Mouse (Mus musculus): ENCODE results near the gene Entpd5. TPM values are rescaled to one million over a fixed set of nuclear protein-coding genes. Genes with fewer than 3 reads are reported as not detected.
"Not testable (repeated sequence)": the region's sequence is repeated elsewhere in the genome, so short reads cannot be mapped to it uniquely, and the experiment has no call there.

Entpd5 gene
- polyA plus RNA-seq, 1 experiment from 2014 or later: 12.0 TPM

DNA sequence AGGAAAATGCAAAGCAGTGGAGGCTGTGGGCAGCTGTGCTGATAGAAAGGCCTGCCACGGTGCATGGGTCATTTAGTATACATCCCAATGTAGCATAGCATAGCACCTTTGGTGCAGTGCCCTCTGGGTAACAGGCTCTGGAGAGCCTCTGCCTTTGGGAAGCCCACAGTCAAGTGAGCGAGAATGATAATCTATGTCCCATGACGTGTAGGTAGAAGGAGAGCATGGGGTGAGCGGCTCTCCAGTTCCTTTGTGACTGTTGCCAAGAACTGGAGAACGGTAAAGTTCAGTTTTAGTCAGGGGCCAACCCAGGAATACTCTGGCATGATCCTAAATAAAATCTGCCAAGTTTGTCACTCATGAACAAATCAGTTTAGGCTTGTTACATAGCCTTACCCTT, 37.2 kb downstream of the Entpd5 start:
- Histone ChIP-seq H3K9ac (ENCODE audit: low read depth, low read length) (no peak overlapping the region), H3K4me2 (replicated peaks; ENCODE audit: low read depth, low read length) (no peak overlapping the region), H3K27ac (ENCODE audit: low read depth, low read length) (no peak overlapping the region), H3K27me3 (ENCODE audit: control insufficient read depth, insufficient read depth, low read length) (no peaks in the 10 kb centered on the region), H3K9me3 (ENCODE audit: control insufficient read depth, low read length) (no peaks in the 10 kb centered on the region), H3K36me3 (ENCODE audit: control insufficient read depth, insufficient read depth, low read length) (peaks cover 5% of the 10 kb centered on the region; the same call in 1 of the 2 replicates), H3K4me3 (ENCODE audit: low read depth, low read length) (no peak overlapping the region), H3K4me1 (replicated peaks; ENCODE audit: control insufficient read depth, insufficient read depth, low read length) (no peaks in the 10 kb centered on the region)
- 93% methylated on average over 5 of the region's 5 CpGs for WGBS
- DNase-seq (ENCODE audit: low spot score) (no peak), ATAC-seq (ENCODE audit: low FRiP score) (no peak)

DNA sequence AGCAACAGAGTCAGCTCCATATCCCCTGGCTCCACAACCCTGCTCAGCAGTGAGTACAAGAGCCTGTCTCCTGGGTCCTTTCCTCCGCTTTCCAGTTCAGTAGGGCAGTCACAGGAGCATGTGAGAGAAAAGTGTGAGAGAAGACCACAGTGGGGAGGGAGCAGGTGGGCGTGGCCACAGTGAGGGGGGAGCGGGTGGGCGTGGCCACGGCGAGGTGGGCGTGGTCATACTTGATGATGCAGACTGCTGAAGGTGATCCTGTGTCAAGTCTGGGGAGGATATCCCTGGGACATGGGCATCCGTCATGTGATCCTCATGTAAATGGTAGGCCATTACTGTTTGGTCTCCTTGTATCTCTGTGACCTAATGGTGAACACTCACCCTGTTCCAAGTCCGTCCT, 41.9 kb downstream of the Entpd5 start:
- H3K4me3 ChIP-seq (ENCODE audit: low read depth, low read length): no peak overlapping the region
- no peak for ATAC-seq (ENCODE audit: low FRiP score)
- WGBS: 75% methylated on average over 9 of the region's 9 CpGs
- H3K4me2 ChIP-seq (replicated peaks; ENCODE audit: low read depth, low read length): no peak overlapping the region
- no peaks in the 10 kb centered on the region for H3K4me1 ChIP-seq (replicated peaks; ENCODE audit: control insufficient read depth, insufficient read depth, low read length)
- no peak overlapping the region for H3K27ac ChIP-seq (ENCODE audit: low read depth, low read length)
- no peak for DNase-seq (ENCODE audit: low spot score)
- H3K9ac ChIP-seq (ENCODE audit: low read depth, low read length): no peak overlapping the region
- no peaks in the 10 kb centered on the region; the same call in 1 of the 2 replicates for H3K36me3 ChIP-seq (ENCODE audit: control insufficient read depth, insufficient read depth, low read length)
- no peaks in the 10 kb centered on the region for H3K9me3 ChIP-seq (ENCODE audit: control insufficient read depth, low read length)
- no peaks in the 10 kb centered on the region for H3K27me3 ChIP-seq (ENCODE audit: control insufficient read depth, insufficient read depth, low read length)

DNA sequence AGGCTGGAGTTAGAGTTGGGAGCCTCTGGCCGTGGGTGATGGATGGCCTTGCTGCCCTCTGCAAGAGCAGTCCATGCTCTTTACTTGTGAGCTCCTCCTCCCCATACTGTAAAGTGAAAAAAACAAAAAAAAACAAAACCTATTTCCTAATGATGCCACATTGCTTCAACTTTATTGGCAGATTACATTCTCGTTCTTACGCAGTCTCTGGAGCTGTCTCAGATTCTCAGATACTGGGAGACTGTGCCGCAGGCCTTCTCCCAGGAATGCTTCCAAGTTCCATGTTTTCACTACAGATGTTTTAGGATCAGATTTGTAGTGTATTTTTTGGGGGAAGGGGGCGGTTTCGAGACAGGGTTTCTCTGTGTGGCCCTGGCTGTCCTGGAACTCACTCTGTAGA, 43.7 kb downstream of the Entpd5 start:
- Histone ChIP-seq H3K27ac (ENCODE audit: low read depth, low read length) (no peak overlapping the region), H3K4me3 (ENCODE audit: low read depth, low read length) (no peak overlapping the region), H3K9me3 (ENCODE audit: control insufficient read depth, low read length) (no peaks in the 10 kb centered on the region), H3K4me2 (replicated peaks; ENCODE audit: low read depth, low read length) (no peak overlapping the region), H3K4me1 (replicated peaks; ENCODE audit: control insufficient read depth, insufficient read depth, low read length) (no peaks in the 10 kb centered on the region), H3K9ac (ENCODE audit: low read depth, low read length) (no peak overlapping the region), H3K27me3 (ENCODE audit: control insufficient read depth, insufficient read depth, low read length) (no peaks in the 10 kb centered on the region), H3K36me3 (ENCODE audit: control insufficient read depth, insufficient read depth, low read length) (no peaks in the 10 kb centered on the region)
- ATAC-seq (ENCODE audit: low FRiP score) (no peak), DNase-seq (ENCODE audit: low spot score) (no peak)
- 98% methylated on average over 6 of the region's 6 CpGs for WGBS

DNA sequence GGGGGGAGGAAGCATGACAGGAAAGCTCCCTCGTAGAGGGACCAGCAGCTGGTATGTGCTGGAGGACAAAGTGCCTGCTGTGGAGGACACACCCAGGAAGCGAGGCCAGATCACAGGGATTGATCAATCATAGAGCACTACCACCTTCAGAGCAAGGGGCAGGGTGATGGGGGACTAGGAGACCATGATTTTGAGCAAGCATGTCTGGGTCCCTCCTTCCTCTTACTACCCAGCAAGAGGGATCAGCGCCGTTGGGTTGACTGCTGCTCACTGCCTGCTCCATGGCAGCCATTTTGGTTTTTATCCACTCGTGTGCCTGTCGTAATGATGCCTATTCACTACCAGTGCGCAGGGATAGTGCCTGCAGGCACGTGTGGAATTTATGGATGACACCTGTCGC, 44.5 kb downstream of the Entpd5 start:
- H3K9ac ChIP-seq (ENCODE audit: low read depth, low read length): no peak overlapping the region
- WGBS: 84% methylated on average over 9 of the region's 9 CpGs
- H3K27me3 ChIP-seq (ENCODE audit: control insufficient read depth, insufficient read depth, low read length): no peaks in the 10 kb centered on the region
- no peaks in the 10 kb centered on the region for H3K36me3 ChIP-seq (ENCODE audit: control insufficient read depth, insufficient read depth, low read length)
- no peaks in the 10 kb centered on the region for H3K4me1 ChIP-seq (replicated peaks; ENCODE audit: control insufficient read depth, insufficient read depth, low read length)
- no peak overlapping the region for H3K4me2 ChIP-seq (replicated peaks; ENCODE audit: low read depth, low read length)
- no peaks in the 10 kb centered on the region for H3K9me3 ChIP-seq (ENCODE audit: control insufficient read depth, low read length)
- no peak for ATAC-seq (ENCODE audit: low FRiP score)
- H3K27ac ChIP-seq (ENCODE audit: low read depth, low read length): no peak overlapping the region
- no peak overlapping the region for H3K4me3 ChIP-seq (ENCODE audit: low read depth, low read length)
- DNase-seq (ENCODE audit: low spot score): no peak

DNA sequence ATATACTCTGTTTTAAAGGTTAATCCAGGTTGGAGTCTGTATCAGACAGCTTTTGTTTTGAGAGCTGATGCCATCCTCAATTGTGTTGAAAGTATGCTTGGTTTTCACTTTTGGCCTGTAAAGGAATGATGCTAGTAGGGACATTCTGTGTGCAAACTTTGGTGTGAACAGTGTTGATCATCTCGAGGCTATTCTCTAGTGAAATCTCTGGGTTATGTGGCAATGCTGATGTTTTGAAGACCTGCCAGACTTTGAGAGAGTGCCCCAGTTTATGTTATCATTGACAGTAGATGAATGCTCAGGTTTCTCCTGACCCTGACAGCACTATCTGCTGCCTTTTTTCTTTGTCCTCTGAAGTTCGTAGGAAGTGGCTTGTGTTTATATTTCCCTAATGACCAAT, 46.0 kb downstream of the Entpd5 start:
- ATAC-seq (ENCODE audit: low FRiP score) (no peak), DNase-seq (ENCODE audit: low spot score) (no peak)
- Histone ChIP-seq H3K4me2 (replicated peaks; ENCODE audit: low read depth, low read length) (peak overlapping the region; percentile 69; the same call in 1 of the 2 replicates), H3K4me3 (ENCODE audit: low read depth, low read length) (peak overlapping the region; percentile 71), H3K27me3 (ENCODE audit: control insufficient read depth, insufficient read depth, low read length) (no peaks in the 10 kb centered on the region), H3K36me3 (ENCODE audit: control insufficient read depth, insufficient read depth, low read length) (no peaks in the 10 kb centered on the region), H3K4me1 (replicated peaks; ENCODE audit: control insufficient read depth, insufficient read depth, low read length) (no peaks in the 10 kb centered on the region), H3K27ac (ENCODE audit: low read depth, low read length) (no peak overlapping the region), H3K9ac (ENCODE audit: low read depth, low read length) (no peak overlapping the region), H3K9me3 (ENCODE audit: control insufficient read depth, low read length) (no peaks in the 10 kb centered on the region)
- 72% methylated on average over 2 of the region's 2 CpGs for WGBS

DNA sequence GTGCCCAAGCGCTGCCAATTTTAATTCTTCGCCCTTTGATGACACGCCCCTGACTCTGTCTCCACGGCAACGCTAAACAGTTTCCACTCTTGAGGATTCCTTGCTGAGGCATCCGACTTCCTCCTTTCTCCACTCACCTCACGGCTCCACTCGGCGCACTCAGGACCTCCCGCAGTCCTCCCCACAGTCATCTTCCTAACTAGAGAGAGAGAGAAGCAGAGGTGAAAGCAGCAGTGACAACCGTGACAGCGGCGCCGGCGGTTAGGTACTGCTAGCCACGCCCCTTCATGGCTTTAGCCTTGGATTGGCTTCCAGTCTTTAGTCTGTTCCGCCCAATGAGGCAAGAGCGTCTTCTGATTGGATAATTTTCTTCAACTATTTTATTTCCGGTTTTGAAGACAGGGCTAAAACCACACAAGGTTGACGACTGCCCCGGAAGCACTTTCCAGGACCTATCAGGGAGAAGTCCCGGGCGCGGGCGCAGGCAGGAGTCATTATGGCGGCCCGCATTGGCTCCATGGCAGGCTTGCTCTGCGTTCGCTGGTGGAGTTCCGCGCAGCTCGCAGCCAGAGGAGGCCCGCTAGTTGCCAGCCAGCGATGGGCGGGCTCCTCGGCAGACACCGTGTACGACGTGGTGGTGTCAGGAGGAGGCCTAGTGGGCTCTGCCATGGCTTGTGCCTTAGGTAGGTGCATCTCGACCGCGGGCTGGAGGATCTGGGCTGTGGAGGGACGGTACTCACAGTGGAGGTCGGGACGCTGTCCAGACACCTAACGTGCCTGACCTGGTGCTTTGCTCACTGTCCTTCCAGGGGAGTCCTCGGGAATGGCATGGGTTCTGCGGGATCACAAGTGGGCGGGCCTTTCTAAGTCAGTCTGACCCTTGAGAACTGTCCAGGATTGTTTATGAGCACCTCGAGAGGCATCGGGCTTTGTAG, 47.0 kb downstream of the Entpd5 start, which contains the start of the genes Coq6 and Fam161b:
TSS of gene Coq6 (plus strand) at position 103 of the 935 bp plus-strand sequence.
TSS of gene Fam161b (minus strand) at position 279 of the 935 bp plus-strand sequence.
- Histone ChIP-seq H3K4me2 (replicated peaks; ENCODE audit: low read depth, low read length) (peak within 1 kb of the TSS; percentile 69), H3K27me3 (ENCODE audit: control insufficient read depth, insufficient read depth, low read length) (no peaks in the 10 kb centered on the region), H3K36me3 (ENCODE audit: control insufficient read depth, insufficient read depth, low read length) (no peaks in the 10 kb centered on the region), H3K4me3 (ENCODE audit: low read depth, low read length) (peak within 1 kb of the TSS; percentile 71), H3K4me1 (replicated peaks; ENCODE audit: control insufficient read depth, insufficient read depth, low read length) (no peaks in the 10 kb centered on the region), H3K27ac (ENCODE audit: low read depth, low read length) (no peak within 1 kb of the TSS), H3K9ac (ENCODE audit: low read depth, low read length) (peak within 1 kb of the TSS; percentile 70), H3K9me3 (ENCODE audit: control insufficient read depth, low read length) (no peaks in the 10 kb centered on the region)
- DNase-seq (ENCODE audit: low spot score) (peak; percentile 93), ATAC-seq (ENCODE audit: low FRiP score) (peak; percentile 99)
- under 1% methylated on average over 51 of the region's 51 CpGs for WGBS

DNA sequence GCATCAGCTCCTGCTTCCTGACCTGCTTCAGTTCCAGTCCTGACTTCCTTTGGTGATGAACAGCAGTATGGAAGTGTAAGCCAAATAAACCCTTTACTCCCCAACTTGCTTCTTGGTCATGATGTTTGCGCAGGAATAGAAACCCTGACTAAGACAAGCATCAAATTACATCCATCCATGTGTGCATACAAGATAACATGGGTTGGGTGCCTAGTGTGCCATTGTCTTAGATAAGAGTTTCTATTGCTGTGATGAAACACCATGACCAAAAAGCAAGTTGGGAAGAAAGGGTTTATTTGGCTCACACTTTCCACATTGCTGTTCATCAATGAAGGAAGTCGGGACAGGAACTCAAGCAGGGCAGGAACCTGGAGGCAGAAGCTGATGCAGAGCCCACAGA, 50.1 kb downstream of the Entpd5 start:
- DNase-seq (ENCODE audit: low spot score); ATAC-seq (ENCODE audit: low FRiP score): not testable (repeated sequence)
- WGBS: 86% methylated on average over 2 of the region's 2 CpGs

DNA sequence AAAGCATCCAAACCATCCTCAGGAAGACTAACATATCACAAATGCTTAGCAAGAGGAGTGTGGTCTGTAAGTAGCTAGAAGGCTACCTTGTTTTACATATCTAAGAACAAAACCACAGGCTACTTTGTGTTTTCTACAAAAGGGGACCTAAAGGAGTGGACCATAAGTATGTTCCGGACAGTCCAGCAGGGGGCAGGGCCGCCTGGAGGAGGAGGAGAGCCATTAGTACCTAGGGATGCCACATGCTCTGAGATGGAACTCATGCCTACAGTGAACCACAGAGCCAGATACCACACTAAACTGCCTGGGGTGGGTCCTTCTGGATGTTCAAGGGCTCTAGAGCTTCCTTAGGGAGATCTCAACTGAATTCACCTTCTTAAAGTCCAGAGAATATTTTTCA, 61.6 kb downstream of the Entpd5 start:
- Histone ChIP-seq H3K27me3 (ENCODE audit: control insufficient read depth, insufficient read depth, low read length) (no peaks in the 10 kb centered on the region), H3K27ac (ENCODE audit: low read depth, low read length) (no peak overlapping the region), H3K9ac (ENCODE audit: low read depth, low read length) (no peak overlapping the region), H3K4me2 (replicated peaks; ENCODE audit: low read depth, low read length) (no peak overlapping the region), H3K9me3 (ENCODE audit: control insufficient read depth, low read length) (no peaks in the 10 kb centered on the region), H3K4me1 (replicated peaks; ENCODE audit: control insufficient read depth, insufficient read depth, low read length) (no peaks in the 10 kb centered on the region), H3K4me3 (ENCODE audit: low read depth, low read length) (no peak overlapping the region), H3K36me3 (ENCODE audit: control insufficient read depth, insufficient read depth, low read length) (peaks cover 2% of the 10 kb centered on the region; the same call in 1 of the 2 replicates)
- WGBS: 41% methylated on average over 2 of the region's 2 CpGs
- DNase-seq (ENCODE audit: low spot score) (peak; percentile 45), ATAC-seq (ENCODE audit: low FRiP score) (no peak)

More for the DNA sequence above, 50.1 kb downstream of the Entpd5 start:
- not testable (repeated sequence) for H3K9me3 ChIP-seq (ENCODE audit: control insufficient read depth, low read length); H3K27ac ChIP-seq (ENCODE audit: low read depth, low read length); H3K4me1 ChIP-seq (replicated peaks; ENCODE audit: control insufficient read depth, insufficient read depth, low read length); H3K27me3 ChIP-seq (ENCODE audit: control insufficient read depth, insufficient read depth, low read length); H3K9ac ChIP-seq (ENCODE audit: low read depth, low read length); H3K4me2 ChIP-seq (replicated peaks; ENCODE audit: low read depth, low read length); H3K36me3 ChIP-seq (ENCODE audit: control insufficient read depth, insufficient read depth, low read length); H3K4me3 ChIP-seq (ENCODE audit: low read depth, low read length)
